Mouse (Mus musculus): ENCODE measurements around the gene Znrf1.

Znrf1 gene

DNA sequence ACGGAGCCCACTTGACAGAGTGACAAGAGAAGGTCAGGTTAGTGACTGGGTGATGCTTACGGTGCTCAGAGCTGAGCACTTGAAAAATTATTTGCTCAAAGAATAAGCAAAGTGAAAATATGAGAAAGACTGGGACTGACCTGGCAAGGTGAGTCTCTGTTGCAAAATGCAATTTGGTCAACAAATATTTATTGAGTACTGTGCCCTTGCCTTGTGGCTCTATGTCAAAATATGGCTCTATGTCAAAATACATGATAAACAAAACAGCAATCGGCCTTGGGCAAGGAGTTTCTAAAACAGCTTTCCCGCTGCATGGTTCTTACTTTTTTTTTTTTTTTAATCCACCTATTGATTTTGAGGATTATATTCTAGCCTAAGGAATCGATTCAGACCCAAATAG lies 406 bp upstream of the Znrf1 start:
- no peak for DNase-seq

DNA sequence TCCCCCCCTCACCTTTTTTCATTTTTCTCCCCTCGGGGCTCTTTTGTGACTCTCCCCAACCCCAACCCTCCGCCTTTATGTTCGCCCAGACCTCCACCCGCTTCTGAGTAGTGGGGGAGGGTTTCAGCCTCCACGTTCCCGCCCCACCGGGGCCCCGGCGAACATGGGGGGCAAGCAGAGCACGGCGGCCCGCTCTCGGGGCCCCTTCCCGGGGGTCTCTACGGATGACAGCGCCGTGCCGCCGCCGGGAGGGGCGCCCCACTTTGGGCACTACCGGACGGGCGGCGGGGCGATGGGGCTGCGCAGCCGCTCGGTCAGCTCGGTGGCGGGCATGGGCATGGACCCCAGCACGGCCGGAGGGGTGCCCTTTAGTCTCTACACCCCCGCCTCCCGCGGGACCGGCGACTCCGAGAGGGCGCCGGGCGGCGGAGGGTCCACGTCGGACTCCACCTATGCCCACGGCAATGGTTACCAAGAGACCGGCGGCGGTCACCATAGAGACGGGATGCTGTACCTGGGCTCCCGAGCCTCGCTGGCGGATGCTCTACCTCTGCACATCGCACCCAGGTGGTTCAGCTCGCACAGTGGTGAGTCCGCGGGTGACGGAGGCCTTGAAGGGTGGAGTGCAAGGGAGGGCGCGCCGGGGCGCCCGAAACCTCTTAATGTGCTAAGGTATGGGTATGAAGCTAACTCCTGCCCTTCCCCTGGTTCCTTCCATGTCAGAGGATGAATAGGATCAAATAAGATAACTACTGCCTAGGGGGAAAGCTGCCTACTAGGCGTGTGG lies 1.3 kb downstream of the Znrf1 start:
- DNase-seq = peak; percentile 60

GRCm38 (mm10) chr8:111537765-111538158 lies 1.9 kb downstream of the Znrf1 start:
- no peak for DNase-seq

- DNase-seq = peak; percentile 58
These were observed 2.3 kb downstream of the Znrf1 start for GRCm38 (mm10) chr8:111538194-111538593.

GRCm38 (mm10) chr8:111539422-111540076 lies 3.7 kb downstream of the Znrf1 start:
- DNase-seq = no peak

GRCm38 (mm10) chr8:111543712-111544380 lies 7.9 kb downstream of the Znrf1 start:
- no peak for DNase-seq

DNA sequence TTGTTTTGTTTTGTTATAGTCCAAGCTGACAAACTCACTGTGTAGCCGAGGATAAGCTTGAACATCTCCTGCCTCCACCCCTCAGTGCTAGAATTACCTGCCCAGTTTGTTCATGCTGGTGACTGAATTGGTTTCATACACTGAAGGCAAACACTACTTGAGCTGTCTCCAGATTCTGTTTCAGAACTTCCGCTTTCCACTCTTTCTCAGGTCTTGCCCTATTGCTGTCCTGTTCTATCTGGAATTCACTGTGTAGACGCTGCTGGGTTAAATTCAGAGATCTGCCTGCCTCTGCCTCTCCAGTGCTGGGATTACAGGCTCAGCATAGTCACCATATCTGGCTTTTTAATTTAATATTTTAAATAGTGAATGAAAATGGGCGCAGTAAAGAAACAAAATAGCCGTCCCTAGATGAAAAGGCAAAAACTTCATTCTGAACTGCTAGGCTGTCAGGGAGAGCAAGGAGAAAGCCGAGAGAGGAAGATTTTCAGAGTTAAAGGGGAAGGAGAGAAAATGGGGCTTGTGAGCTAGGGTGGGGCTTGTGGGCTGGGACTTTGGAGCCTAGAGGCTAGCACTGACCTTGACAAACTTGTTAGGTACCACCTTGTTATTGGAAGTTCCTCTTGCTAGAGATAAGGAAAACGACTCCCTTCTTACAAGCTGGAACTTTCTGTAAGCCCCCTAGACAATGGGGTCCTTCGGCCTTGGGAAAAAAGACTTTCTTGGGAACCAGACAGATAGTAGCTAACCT lies 9.7 kb downstream of the Znrf1 start:
- DNase-seq = no peak

GRCm38 (mm10) chr8:111547144-111547543 lies 11.2 kb downstream of the Znrf1 start:
- no peak for DNase-seq

DNA sequence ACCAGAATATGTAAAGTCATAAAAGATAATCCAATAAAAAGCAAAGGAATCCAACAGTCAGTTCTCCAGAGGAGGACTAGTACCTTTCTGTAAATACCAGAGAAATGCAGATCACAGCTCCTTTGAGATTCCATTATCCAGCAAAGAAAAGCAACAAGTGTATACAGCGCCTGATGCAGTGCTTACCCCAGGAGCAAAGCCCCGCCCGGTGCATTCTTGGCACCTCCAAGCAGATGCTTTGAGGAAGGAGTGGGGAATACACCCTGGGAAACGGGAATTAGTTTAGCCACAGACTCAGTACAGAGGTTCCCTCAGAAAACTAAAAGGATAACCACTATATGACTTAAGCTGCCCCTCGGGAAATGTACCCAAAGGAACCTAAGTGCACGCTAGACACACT lies 12.3 kb downstream of the Znrf1 start:
- DNase-seq = no peak

DNA sequence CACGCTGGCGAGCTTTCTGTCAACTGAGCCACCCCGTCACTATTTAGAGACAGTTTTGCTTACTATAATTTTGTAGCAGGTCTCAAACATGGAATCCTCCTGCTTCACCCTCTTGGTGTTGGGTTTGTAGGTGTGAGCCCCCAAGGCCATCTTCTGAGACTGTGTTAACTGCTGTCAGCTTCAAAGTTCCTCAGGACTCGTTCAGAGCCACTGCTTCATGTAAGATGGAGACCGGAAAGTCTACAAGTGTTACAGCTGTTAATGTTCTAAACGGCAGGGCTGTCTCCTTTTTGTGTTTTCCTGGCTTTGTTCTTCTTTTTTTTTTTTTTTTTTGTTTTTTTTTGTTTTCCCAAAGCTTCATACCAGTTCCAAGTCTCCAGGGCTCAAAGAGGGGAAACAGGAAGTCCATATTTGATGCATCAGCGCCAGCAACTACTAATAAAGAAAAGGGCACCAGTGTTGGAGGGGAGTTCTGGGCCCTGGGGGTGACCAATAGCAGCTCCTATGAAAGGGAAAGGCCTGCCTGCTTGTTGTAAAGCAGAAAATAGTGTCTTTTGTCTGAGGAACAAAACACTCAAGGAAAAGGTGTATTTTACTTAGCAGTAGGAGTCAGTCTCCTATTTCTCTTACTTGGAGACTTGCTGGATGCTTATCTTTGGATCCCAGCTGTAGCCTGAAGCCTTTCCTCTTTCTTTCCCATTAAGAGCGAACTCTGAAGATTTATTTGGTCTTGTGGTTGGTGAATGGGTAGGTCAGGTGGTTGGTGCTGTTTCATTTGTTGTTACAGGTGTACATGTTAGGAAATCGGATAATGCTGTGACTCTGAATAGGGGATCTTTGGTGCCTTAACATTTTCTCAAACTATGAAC lies 14.3 kb downstream of the Znrf1 start:
- peak; percentile 37 for DNase-seq

- DNase-seq = no peak
These were observed 15.7 kb downstream of the Znrf1 start for GRCm38 (mm10) chr8:111551511-111552130.

DNA sequence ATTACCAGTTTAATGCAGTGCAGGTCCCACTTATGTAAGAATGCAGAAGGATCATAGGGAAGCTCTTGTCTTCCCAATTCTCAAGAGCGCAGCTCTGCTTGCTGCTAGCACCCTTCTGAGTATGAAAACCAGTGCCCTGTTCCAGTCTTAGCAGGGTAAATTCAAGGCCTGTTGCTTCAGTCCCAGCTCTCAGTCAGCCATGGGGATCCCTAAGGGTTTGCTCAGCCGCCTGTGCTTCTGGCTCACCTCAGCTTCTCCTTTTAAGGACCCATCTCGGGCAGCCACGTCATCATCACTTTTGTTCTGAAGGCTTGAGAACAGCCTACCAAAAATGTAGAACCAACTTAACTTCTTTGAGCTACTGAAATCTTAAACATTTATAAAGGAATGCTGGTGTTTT lies 25.9 kb downstream of the Znrf1 start:
- no peak for DNase-seq

- no peak for DNase-seq
These were observed 26.4 kb downstream of the Znrf1 start for GRCm38 (mm10) chr8:111562274-111562803.

- DNase-seq = no peak
These were observed 27.2 kb downstream of the Znrf1 start for GRCm38 (mm10) chr8:111563075-111563474.

DNA sequence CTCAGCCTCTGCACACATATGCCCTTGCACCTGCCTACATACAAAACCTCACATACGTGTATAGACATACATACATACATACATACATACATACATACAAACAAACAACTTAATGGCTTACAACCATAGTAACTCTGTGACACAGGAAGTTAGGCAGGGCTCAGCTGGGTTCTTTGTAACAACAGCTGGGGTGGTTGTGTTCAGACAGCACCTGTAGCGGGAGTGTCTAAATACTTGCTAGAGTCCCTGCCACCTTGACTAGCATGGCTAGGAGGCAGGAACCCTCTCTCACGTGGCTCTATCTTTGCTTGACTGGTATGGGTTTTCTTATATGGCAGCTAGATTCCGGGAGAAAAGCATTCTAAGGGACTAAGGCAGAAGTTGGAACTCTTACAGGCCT lies 27.8 kb downstream of the Znrf1 start:
- no peak for DNase-seq

GRCm38 (mm10) chr8:111564093-111564492 lies 28.2 kb downstream of the Znrf1 start:
- DNase-seq = no peak

DNA sequence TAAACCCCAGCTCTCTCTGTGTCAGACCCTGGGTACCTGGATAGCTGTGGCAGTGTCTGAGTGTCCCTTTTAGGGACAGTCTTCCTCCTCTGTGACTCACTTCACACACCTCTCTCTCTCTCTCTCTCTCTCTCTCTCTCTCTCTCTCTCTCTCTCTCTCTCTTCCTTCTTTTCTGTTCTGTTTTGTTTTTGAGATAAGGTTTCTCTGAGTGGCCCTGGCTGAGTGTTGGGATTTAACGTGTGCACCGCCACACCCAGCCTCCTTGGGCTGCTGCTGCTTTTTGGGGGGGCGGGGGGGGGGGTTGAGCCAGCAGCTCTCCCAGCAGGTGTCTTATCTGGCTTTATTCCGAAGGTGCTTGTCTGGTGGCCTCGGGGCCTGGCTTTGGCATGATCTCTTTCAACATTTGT lies 29.9 kb downstream of the Znrf1 start:
- DNase-seq = no peak

DNA sequence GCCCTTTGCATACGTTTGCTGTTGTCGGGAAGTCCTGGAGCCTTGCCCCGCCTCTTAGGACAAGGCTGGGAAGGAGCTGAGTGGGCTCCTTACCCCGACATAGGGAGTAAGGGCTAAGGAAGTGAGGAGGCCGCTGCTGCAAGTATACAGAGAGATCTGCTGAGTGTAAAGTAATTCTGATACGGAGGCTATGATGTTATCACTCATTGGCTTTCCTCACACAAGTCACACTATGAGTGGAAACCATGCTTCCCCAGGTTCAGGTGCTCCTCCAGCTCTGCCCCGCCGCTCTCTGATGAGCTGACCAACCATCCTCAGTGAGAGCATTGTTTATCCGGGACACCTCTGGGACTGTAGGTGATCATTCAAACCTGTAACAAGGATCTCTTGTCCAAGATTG lies 30.4 kb downstream of the Znrf1 start:
- DNase-seq = no peak

DNA sequence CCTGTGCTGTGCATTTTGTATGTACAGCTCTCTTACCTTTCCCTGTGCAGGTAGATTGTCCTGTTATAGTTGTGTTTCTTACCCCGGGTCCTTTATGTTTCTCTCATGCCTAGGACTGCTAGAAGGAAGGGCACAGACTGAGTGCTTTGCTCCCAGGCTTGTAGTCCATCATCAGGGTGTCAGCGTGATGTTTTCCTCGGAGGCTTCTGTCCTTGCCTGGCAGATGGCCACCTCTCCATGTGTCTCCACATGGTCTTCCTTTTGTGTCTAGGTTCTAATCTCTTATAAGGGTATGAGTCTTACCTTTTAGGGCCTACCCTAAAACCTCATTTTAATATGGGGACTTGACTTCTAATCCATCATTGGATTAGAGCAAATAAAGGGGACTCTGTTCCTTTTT lies 31.7 kb downstream of the Znrf1 start:
- DNase-seq = peak; percentile 30

DNA sequence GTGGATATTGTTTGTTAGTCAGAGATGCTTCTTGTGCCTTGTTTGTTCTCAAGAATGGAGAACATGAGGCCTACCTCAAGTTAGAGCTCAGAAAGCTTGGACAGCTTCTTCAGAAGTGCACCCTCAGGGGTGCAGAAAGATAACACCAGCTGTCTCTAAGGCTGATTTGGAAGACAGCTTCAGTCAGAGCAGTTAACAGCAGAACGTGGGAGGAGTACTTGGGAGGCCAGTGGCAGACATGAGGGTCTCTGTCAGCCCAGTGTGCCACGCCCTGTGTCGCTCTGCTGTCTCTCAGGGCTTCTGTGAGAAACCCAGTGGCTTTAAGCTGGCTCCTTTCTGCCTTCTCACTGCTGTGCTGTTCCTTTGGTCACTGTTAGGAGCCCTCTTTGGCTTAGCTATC lies 32.1 kb downstream of the Znrf1 start:
- no peak for DNase-seq

DNA sequence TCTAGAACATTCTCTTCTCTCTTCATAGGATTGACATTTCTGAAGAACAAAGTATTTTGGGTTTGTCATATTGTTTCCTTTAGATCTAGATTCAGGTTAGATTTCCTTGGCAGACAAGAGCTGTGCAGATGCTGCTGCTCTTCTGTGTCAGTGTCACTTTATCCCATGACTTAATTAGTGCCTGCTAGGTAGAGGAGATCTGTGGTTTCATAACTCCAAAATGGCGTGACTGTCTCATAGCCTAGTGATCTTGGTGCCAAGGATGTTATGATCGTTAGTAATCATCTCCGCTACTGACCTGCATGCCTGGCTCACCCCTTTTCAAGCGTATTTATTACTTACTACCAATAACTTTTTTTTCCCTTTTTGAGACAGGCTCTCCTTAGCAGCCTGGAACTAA lies 34.0 kb downstream of the Znrf1 start:
- DNase-seq = no peak

DNA sequence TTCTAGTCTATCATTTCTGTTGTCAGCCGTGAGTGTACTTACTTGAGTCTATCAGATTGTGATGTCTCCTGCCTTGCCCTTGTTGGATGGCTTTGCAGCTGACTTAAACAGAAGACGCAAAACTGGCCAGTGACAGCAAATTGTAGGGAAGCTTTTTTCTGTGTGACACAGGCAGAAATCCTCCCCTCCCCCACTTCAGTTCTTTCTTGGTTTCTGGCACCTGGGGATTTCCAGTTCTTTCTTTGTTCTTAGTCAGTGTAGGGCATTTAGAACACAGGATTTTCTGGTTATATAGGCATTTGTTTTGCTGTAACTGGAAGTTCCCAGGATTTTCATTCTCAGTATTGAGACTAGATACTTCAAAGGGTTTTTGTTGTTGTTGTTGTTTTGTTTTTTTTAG lies 34.5 kb downstream of the Znrf1 start:
- DNase-seq = no peak

Data from kidney, postnatal 10 days (tissue).